Mouse (Mus musculus): ENCODE measurements around the gene Krtap10-10. TPM values are rescaled to one million over a fixed set of nuclear protein-coding genes. Genes with fewer than 3 reads are reported as not detected.

Krtap10-10 gene
- polyA plus RNA-seq, 1 experiment from 2014 or later: not detected

DNA sequence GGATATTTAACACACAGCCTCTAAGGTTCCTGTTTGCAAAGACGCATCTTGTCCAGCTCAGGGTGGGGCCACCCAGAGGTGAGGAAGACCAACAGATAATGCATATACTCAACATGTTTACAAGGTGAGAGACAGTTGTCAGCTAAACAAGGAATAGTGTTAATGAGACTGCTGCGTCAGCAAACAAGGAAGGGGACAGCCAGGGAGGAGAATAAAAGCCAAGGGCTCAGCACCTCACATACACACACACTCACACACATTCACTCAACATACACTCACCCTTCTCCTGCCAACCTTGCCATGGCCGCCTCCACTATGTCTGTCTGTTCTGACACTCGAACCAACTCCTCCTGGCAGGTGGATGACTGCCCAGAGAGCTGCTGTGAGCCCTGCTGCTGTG lies 21.4 kb upstream of the Krtap10-10 start, which contains the start of gene Gm2696:
TSS of gene Gm2696 (plus strand) at position 301 of the 400 bp plus-strand sequence.
- Histone ChIP-seq H3K4me2 (ENCODE audit: low read length) (no peak within 1 kb of the TSS), H3K4me1 (replicated peaks; ENCODE audit: control insufficient read depth, insufficient read depth, low read length) (no peaks in the 10 kb centered on the region), H3K9me3 (ENCODE audit: control insufficient read depth, low read length) (no peaks in the 10 kb centered on the region), H3K27me3 (replicated peaks; ENCODE audit: control insufficient read depth, insufficient read depth, low read length) (no peaks in the 10 kb centered on the region), H3K27ac (ENCODE audit: low read length) (no peak within 1 kb of the TSS), H3K36me3 (ENCODE audit: control insufficient read depth, insufficient read depth) (no peaks in the 10 kb centered on the region), H3K9ac (replicated peaks; ENCODE audit: low read depth, low read length) (no peak within 1 kb of the TSS), H3K4me3 (replicated peaks; ENCODE audit: low read length) (no peak within 1 kb of the TSS)
- 48% methylated on average over 4 of the region's 4 CpGs for WGBS
- ATAC-seq: no peak

DNA sequence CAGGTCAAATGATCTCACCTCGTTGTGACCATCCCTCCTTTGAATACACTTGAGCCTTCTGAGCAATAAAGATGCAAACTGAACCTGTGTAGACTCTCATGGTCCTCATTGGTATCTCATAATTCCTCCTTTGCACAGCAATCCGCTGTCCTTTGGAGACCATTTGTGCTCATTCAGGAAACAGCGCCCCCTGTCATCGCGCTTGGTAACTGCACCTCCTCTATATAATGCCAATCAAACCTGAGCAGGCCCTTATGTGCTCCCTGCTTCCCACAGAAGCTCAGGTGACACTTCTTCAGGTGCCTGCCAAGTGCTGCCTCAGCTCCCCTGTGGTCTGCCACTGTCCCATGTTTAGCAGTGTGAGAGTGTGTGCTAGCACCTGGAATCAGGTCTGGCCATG lies 20.2 kb upstream of the Krtap10-10 start:
- whole genome bisulfite sequencing: 26% methylated on average over 5 of the region's 5 CpGs
- Histone ChIP-seq H3K9me3 (ENCODE audit: control insufficient read depth, low read length) (no peaks in the 10 kb centered on the region), H3K27ac (ENCODE audit: low read length) (no peak overlapping the region), H3K36me3 (ENCODE audit: control insufficient read depth, insufficient read depth) (no peaks in the 10 kb centered on the region), H3K4me2 (ENCODE audit: low read length) (no peak overlapping the region), H3K4me3 (replicated peaks; ENCODE audit: low read length) (no peak overlapping the region), H3K27me3 (replicated peaks; ENCODE audit: control insufficient read depth, insufficient read depth, low read length) (no peaks in the 10 kb centered on the region), H3K9ac (replicated peaks; ENCODE audit: low read depth, low read length) (no peak overlapping the region), H3K4me1 (replicated peaks; ENCODE audit: control insufficient read depth, insufficient read depth, low read length) (no peaks in the 10 kb centered on the region)
- ATAC-seq: no peak

GRCm38 (mm10) chr10:77818523-77818922 lies 17.2 kb upstream of the Krtap10-10 start:
- WGBS: 97% methylated on average over 4 of the region's 4 CpGs
- no peak overlapping the region for H3K4me2 ChIP-seq (ENCODE audit: low read length)
- no peak overlapping the region for H3K9ac ChIP-seq (replicated peaks; ENCODE audit: low read depth, low read length)
- H3K4me1 ChIP-seq (replicated peaks; ENCODE audit: control insufficient read depth, insufficient read depth, low read length): no peaks in the 10 kb centered on the region
- H3K36me3 ChIP-seq (ENCODE audit: control insufficient read depth, insufficient read depth): no peaks in the 10 kb centered on the region
- H3K27ac ChIP-seq (ENCODE audit: low read length): no peak overlapping the region
- ATAC-seq: no peak; the same call in 1 of the 2 replicates
- no peaks in the 10 kb centered on the region for H3K9me3 ChIP-seq (ENCODE audit: control insufficient read depth, low read length)
- H3K27me3 ChIP-seq (replicated peaks; ENCODE audit: control insufficient read depth, insufficient read depth, low read length): no peaks in the 10 kb centered on the region
- no peak overlapping the region for H3K4me3 ChIP-seq (replicated peaks; ENCODE audit: low read length)

- Histone ChIP-seq H3K27ac (ENCODE audit: low read length) (no peak overlapping the region), H3K4me1 (replicated peaks; ENCODE audit: control insufficient read depth, insufficient read depth, low read length) (no peaks in the 10 kb centered on the region), H3K36me3 (ENCODE audit: control insufficient read depth, insufficient read depth) (no peaks in the 10 kb centered on the region), H3K9me3 (ENCODE audit: control insufficient read depth, low read length) (peaks cover 3% of the 10 kb centered on the region), H3K9ac (replicated peaks; ENCODE audit: low read depth, low read length) (no peak overlapping the region), H3K4me2 (ENCODE audit: low read length) (no peak overlapping the region), H3K27me3 (replicated peaks; ENCODE audit: control insufficient read depth, insufficient read depth, low read length) (no peaks in the 10 kb centered on the region), H3K4me3 (replicated peaks; ENCODE audit: low read length) (no peak overlapping the region)
- no peak for ATAC-seq
- 15% methylated on average over 4 of the region's 4 CpGs for WGBS
Observed at GRCm38 (mm10) chr10:77819203-77819602, 16.5 kb upstream of the Krtap10-10 start.

DNA sequence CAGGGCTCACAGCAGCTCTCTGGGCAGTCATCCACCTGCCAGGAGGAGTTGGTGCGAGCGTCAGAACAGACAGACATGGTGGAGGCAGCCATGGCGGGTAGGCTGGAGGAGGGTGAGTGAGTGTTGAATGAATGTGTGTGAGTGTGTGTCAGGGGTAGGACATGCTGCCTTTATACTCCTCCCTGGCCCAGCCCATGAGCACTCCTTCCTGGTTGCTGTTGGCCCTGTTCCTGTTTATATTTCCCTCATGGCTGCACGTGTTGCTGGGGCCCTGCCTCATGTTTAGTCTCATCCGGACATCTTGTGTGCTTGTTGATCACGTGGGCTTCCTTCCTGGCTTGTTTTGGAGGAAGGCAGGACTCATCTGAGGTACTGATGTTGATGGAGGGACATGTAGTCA lies 8.8 kb upstream of the Krtap10-10 start, which contains the start of gene Krtap10-4:
TSS of gene Krtap10-4 (minus strand) at position 145 of the 400 bp plus-strand sequence.
- Histone ChIP-seq H3K9me3 (ENCODE audit: control insufficient read depth, low read length) (peaks cover 6% of the 10 kb centered on the region), H3K9ac (replicated peaks; ENCODE audit: low read depth, low read length) (no peak within 1 kb of the TSS), H3K27me3 (replicated peaks; ENCODE audit: control insufficient read depth, insufficient read depth, low read length) (no peaks in the 10 kb centered on the region), H3K4me1 (replicated peaks; ENCODE audit: control insufficient read depth, insufficient read depth, low read length) (no peaks in the 10 kb centered on the region), H3K4me2 (ENCODE audit: low read length) (no peak within 1 kb of the TSS), H3K36me3 (ENCODE audit: control insufficient read depth, insufficient read depth) (no peaks in the 10 kb centered on the region), H3K4me3 (replicated peaks; ENCODE audit: low read length) (no peak within 1 kb of the TSS), H3K27ac (ENCODE audit: low read length) (no peak within 1 kb of the TSS)
- ATAC-seq: no peak
- 73% methylated on average over 6 of the region's 6 CpGs for WGBS

- H3K27me3 ChIP-seq (replicated peaks; ENCODE audit: control insufficient read depth, insufficient read depth, low read length): no peaks in the 10 kb centered on the region
- H3K4me2 ChIP-seq (ENCODE audit: low read length): no peak overlapping the region
- 0 out of 2 replicates have a peak, but pooled peaks cover 5% of the 10 kb centered on the region for H3K9me3 ChIP-seq (ENCODE audit: control insufficient read depth, low read length)
- H3K36me3 ChIP-seq (ENCODE audit: control insufficient read depth, insufficient read depth): no peaks in the 10 kb centered on the region
- H3K9ac ChIP-seq (replicated peaks; ENCODE audit: low read depth, low read length): no peak overlapping the region
- H3K4me3 ChIP-seq (replicated peaks; ENCODE audit: low read length): no peak overlapping the region
- no peak overlapping the region for H3K27ac ChIP-seq (ENCODE audit: low read length)
- no peak for ATAC-seq
- no peaks in the 10 kb centered on the region for H3K4me1 ChIP-seq (replicated peaks; ENCODE audit: control insufficient read depth, insufficient read depth, low read length)
- 80% methylated on average over 6 of the region's 6 CpGs for WGBS
Observed at GRCm38 (mm10) chr10:77839006-77839405, 3.3 kb downstream of the Krtap10-10 start.

- Histone ChIP-seq H3K9me3 (ENCODE audit: control insufficient read depth, low read length) (peaks cover 7% of the 10 kb centered on the region), H3K4me1 (replicated peaks; ENCODE audit: control insufficient read depth, insufficient read depth, low read length) (no peaks in the 10 kb centered on the region), H3K4me2 (ENCODE audit: low read length) (no peak within 1 kb of the TSS), H3K27me3 (replicated peaks; ENCODE audit: control insufficient read depth, insufficient read depth, low read length) (no peaks in the 10 kb centered on the region), H3K4me3 (replicated peaks; ENCODE audit: low read length) (no peak within 1 kb of the TSS), H3K36me3 (ENCODE audit: control insufficient read depth, insufficient read depth) (no peaks in the 10 kb centered on the region), H3K27ac (ENCODE audit: low read length) (no peak within 1 kb of the TSS), H3K9ac (replicated peaks; ENCODE audit: low read depth, low read length) (no peak within 1 kb of the TSS)
- no peak for ATAC-seq
- 59% methylated on average over 3 of the region's 3 CpGs for WGBS
Observed at GRCm38 (mm10) chr10:77846503-77846902, 10.8 kb downstream of the Krtap10-10 start, which contains the start of gene Gm36176. Gene Gm36176 (plus strand): TSS chr10:77846803.

DNA sequence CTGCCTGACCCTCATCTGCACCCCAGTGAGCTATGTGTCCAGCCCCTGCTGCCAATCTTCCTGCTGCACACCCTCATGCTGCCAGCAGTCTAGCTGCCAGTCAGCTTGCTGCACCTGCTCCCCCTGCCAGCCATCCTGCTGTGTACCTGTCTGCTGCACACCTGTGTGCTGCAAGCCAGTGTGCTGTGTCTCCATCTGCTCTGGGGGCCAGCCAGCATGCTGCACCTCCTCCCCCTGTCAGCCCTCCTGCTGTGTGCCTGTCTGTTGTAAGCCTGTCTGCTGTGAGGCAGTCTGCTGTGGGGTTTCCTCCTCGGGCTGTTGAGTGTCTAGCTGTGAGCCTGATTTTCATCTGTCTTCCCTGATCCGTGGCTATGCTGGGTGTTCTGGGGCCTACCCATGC lies 11.2 kb downstream of the Krtap10-10 start:
- Histone ChIP-seq H3K9ac (replicated peaks; ENCODE audit: low read depth, low read length) (no peak overlapping the region), H3K4me1 (replicated peaks; ENCODE audit: control insufficient read depth, insufficient read depth, low read length) (no peaks in the 10 kb centered on the region), H3K27ac (ENCODE audit: low read length) (no peak overlapping the region), H3K36me3 (ENCODE audit: control insufficient read depth, insufficient read depth) (no peaks in the 10 kb centered on the region), H3K27me3 (replicated peaks; ENCODE audit: control insufficient read depth, insufficient read depth, low read length) (no peaks in the 10 kb centered on the region), H3K4me2 (ENCODE audit: low read length) (no peak overlapping the region), H3K4me3 (replicated peaks; ENCODE audit: low read length) (no peak overlapping the region), H3K9me3 (ENCODE audit: control insufficient read depth, low read length) (peaks cover 7% of the 10 kb centered on the region)
- ATAC-seq: no peak
- 10% methylated on average over 2 of the region's 2 CpGs for WGBS

DNA sequence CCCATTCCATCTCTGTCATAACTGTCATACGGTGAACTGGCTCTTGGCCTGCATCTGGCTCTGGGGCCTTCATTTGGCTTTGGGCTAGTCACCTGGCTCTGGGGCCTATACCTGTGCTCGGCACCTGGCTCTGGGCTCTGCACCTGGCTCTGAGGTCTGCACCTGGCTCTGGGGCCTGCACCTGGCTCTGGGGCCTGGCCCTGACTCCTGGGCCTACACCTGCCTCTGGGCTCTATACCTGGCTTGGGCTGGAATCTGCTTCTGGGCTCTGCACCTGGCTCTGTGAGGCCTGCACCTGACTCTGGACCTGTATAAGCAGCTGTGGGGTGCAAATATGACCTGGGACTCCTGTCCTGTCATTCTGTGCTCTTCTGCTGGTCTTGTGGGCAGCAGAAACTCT lies 11.8 kb downstream of the Krtap10-10 start:
- Histone ChIP-seq H3K9me3 (ENCODE audit: control insufficient read depth, low read length) (peaks cover 7% of the 10 kb centered on the region), H3K36me3 (ENCODE audit: control insufficient read depth, insufficient read depth) (no peaks in the 10 kb centered on the region), H3K27ac (ENCODE audit: low read length) (no peak overlapping the region), H3K4me3 (replicated peaks; ENCODE audit: low read length) (no peak overlapping the region), H3K27me3 (replicated peaks; ENCODE audit: control insufficient read depth, insufficient read depth, low read length) (no peaks in the 10 kb centered on the region), H3K4me2 (ENCODE audit: low read length) (no peak overlapping the region), H3K9ac (replicated peaks; ENCODE audit: low read depth, low read length) (no peak overlapping the region), H3K4me1 (replicated peaks; ENCODE audit: control insufficient read depth, insufficient read depth, low read length) (no peaks in the 10 kb centered on the region)
- no peak for ATAC-seq
- whole genome bisulfite sequencing: 76% methylated on average over 2 of the region's 2 CpGs

GRCm38 (mm10) chr10:77852559-77852958 lies 16.8 kb downstream of the Krtap10-10 start, which contains the start of gene Gm10318:
Gene Gm10318 (plus strand): TSS chr10:77852859.
- H3K36me3 ChIP-seq (ENCODE audit: control insufficient read depth, insufficient read depth): no peaks in the 10 kb centered on the region
- no peaks in the 10 kb centered on the region for H3K27me3 ChIP-seq (replicated peaks; ENCODE audit: control insufficient read depth, insufficient read depth, low read length)
- no peaks in the 10 kb centered on the region for H3K4me1 ChIP-seq (replicated peaks; ENCODE audit: control insufficient read depth, insufficient read depth, low read length)
- WGBS: 68% methylated on average over 9 of the region's 9 CpGs
- no peak within 1 kb of the TSS for H3K4me3 ChIP-seq (replicated peaks; ENCODE audit: low read length)
- no peak within 1 kb of the TSS for H3K9ac ChIP-seq (replicated peaks; ENCODE audit: low read depth, low read length)
- H3K4me2 ChIP-seq (ENCODE audit: low read length): no peak within 1 kb of the TSS
- ATAC-seq: no peak
- no peak within 1 kb of the TSS for H3K27ac ChIP-seq (ENCODE audit: low read length)
- H3K9me3 ChIP-seq (ENCODE audit: control insufficient read depth, low read length): no peaks in the 10 kb centered on the region; the same call in 1 of the 2 replicates
